Mouse (Mus musculus) thymus, postnatal 4 days (tissue): ENCODE data around the gene C130050O18Rik.

Experiments
- DNase-seq: peaks from one replicate; pipeline ENCODE4 v3.0.0; 2021

The C130050O18Rik gene

GRCm38 (mm10) chr5:139404801-139405401 is at the start of gene C130050O18Rik:
C130050O18Rik (plus strand) TSS chr5:139405280.
- DNase-seq: no peak

DNA sequence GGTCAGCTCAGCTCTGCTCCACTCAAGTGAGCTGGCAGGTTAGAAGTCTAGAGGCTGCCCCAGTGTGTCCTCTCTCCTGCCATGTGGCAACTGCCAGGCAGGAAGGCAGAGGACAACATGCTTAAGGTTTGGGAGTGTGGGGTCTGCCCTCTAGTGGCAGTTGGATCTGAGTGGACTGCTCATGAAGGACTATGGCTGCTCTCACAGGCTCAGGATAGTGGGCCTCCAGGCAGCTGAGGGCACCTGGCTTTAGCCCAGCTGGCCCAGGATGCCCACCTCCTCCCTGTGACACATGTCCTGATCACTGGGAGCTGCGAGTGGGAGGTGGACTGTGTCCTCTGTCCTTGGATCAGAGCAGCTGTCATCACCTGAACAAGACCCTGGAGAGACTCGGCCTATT is 46.4 kb upstream of the C130050O18Rik start:
- DNase-seq: peak; percentile 77

DNA sequence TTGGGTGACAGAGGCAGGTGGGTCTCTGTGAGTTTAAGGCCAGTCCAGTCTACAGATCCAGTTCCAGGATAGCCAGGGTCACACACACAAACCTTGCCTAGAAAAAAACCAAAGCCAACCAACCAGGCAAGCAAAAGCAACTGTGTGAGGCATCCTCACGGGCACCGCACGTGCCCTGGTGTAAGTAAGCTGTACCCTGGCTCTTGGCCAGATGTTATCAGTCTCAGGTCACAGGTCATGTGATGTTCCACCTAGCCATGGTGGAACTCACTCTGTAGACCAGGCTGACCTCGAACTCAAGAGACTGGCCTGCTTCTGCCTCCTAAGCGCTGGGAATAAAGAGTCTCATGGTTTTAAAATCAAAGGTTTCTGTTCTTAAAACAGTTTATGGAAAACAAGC is 45.8 kb upstream of the C130050O18Rik start:
- no peak for DNase-seq

DNA sequence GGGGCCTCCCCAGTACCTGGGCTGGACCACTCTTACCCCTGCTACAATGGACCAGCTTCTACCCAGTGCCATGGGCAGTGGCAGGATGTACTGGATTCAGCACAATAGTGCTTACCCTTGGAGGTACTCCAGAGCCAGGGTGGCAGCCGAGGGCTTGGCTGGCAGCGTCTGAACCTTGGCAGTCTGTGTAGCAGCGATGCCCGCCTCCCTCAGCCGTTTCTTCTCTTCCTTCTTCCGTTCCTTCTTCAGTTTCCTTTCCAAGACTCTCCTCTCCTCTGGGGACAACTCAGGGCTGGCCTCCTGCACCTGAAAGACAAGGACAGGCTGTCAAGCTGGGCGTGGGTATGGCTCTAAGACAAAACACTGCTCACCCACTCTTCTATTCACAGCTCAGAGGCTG is 41.2 kb upstream of the C130050O18Rik start:
- no peak for DNase-seq

GRCm38 (mm10) chr5:139364260-139364910 is 40.7 kb upstream of the C130050O18Rik start:
- peak; percentile 93 for DNase-seq

GRCm38 (mm10) chr5:139364911-139365571 is 40.0 kb upstream of the C130050O18Rik start:
- DNase-seq: no peak

GRCm38 (mm10) chr5:139365827-139366226 is 39.3 kb upstream of the C130050O18Rik start:
- DNase-seq: no peak

DNA sequence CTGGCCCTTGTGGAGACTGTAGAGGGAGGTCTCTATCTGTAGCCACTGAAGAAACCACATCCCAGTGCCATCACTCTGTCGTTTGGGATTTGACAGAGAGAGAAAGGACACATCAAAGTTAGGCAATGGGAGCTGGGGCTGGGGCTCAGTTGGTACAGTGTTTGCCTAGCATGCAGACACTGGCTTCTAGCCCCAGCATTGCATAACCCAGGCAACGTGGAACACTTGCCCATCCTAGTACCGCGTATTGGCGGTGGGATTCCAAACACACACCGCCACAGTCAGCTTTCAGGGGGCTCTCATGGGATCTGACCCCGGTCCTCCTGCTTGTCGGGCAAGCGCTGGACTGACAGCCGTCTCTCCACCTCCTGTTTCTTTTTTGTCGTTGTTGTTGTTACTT is 38.6 kb upstream of the C130050O18Rik start:
- no peak for DNase-seq

- no peak for DNase-seq
Measured at GRCm38 (mm10) chr5:139367884-139368458, 37.1 kb upstream of the C130050O18Rik start.

DNA sequence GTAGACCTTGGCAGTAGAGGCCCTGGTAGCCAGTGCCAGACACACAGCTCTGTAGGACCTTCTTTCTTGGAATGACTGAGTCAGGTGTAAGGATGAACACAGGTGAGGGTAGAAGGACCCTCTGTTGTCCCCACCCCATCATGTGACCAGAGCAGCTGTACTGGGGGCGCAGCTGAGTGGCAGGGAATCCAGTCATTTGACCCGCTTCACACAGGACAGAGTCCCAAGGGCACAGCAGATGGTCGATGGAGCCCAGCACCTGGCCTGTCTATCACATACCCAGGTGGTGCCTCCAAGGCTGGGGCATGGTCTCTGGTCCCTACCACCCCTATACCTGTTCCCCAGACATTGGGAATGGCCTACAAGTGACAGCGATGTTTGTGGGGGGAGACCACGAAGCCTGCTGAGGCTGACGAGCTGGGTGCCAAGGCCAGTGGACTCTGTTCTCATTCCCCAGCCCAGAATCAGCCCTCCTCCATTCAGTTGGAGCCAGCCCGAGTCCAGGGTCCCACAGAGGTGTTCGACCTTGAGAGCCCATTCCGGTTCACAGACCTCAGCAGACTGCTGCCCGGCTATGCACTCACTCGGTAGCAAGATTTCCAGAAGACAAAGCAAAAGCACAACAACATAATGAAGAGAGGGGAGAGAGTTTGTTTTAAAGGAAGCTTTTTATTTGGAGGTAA is 36.3 kb upstream of the C130050O18Rik start:
- no peak for DNase-seq

DNA sequence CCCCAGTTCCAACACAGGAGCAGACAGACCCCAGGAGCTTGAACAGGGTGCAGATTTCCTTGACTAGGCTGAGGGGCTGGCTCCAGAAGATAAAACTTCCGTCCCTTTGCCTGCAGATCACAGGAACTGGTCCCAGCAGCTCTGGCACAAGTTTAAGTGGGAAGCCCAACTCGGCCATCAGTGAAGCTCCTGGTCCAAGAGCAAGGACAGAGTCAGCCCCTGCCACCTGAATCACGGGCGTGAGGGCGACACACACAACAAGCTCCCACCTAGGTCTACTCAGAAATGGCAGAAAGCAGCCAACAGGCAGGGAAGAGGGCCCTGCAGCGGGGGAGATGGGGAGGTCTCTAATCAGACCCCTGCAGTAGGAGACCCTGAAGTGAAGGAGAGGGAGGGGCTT is 34.7 kb upstream of the C130050O18Rik start:
- no peak for DNase-seq

GRCm38 (mm10) chr5:139371118-139371517 is 34.0 kb upstream of the C130050O18Rik start:
- no peak for DNase-seq

GRCm38 (mm10) chr5:139371631-139372401 is 33.3 kb upstream of the C130050O18Rik start:
- peak; percentile 90 for DNase-seq

GRCm38 (mm10) chr5:139373126-139373525 is 32.0 kb upstream of the C130050O18Rik start:
- no peak for DNase-seq

DNA sequence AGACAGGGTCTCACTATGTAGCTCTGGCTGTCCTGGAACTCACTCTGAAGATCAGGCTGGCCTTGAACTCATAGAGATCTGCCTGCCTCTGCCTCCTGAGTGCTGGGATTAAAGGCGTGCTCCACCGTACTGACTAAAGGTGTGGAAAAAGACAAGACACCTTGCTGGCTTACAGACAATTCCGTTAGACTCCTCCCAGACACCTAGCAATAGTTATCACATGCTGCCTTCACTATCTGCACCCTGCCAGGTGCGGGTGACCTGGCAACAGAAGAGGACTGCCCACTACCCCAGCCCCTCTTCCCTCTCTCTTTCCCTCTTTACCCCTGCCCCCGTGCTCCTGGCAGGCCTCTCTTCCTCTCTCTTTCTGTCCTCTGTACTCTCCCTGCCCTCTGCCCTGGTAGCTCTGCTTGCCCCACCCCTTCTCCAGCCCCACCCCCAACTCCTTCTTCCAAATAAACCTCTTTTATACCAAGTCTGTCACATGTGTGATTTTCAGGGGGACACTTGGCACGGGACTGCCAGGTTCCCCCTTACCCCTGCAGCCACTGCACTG is 31.1 kb upstream of the C130050O18Rik start:
- DNase-seq: no peak

DNA sequence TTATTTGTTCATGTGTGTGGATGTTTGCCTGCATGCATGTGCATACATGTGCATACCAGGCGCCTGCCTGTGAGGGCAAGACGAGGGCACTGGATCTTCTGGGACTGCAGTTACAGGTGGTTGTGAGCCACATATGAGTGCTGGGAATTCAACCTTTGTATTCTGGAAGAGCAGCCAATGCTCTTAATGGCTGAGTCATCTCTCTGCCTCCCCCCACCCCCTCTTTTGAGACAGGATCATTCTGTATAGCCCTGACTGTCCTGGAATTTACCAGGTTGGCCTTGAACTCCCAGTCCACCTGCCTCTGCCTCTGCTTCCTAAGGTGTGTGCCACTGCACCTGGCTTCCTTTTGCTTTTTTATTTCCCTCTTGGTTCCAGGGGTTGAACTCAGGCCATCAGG is 30.2 kb upstream of the C130050O18Rik start:
- no peak for DNase-seq

GRCm38 (mm10) chr5:139377468-139378270 is 27.4 kb upstream of the C130050O18Rik start, which contains the start of gene Gpr146:
Gpr146 (plus strand) TSS chr5:139377697.
- peak; percentile 60 for DNase-seq

- no peak for DNase-seq
Measured at GRCm38 (mm10) chr5:139378271-139378556, 26.9 kb upstream of the C130050O18Rik start.

- DNase-seq: peak; percentile 70
Measured at GRCm38 (mm10) chr5:139378986-139379629, 26.0 kb upstream of the C130050O18Rik start.

DNA sequence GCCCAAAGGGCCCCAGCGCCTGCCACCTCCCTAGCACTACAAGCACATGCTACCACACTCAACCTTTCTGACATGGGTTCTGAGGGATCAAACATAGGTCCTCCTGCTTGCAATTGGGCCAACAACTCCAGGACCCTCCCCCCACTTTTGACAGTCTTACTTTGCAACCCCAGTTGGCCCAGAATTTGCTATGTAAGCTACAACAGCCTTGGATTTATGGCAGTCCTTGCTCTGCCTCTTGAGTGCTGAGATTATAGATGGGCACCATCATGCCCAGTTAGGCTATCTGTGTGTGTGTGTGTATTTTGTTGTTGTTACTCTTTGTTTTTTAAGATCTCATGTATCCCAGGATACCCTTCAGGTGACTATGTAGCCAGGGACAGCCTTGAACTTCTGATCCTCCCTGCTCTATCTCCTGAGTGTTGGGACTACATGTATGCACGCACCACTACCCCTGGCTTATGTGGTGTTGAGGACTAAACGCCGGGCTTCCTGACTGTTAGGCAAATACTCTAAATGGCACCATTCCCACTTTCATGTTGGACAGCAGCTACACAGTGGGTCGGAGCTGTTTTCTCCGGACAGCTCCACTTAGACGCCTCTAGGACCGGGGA is 25.2 kb upstream of the C130050O18Rik start:
- DNase-seq: no peak
